Mouse (Mus musculus): Measurements from ENCODE around the gene Slc13a2. TPM values are rescaled to one million over a fixed set of nuclear protein-coding genes. Genes with fewer than 3 reads are reported as not detected.

The Slc13a2 gene
- polyA plus RNA-seq, 1 experiment from 2014 or later: not detected

DNA sequence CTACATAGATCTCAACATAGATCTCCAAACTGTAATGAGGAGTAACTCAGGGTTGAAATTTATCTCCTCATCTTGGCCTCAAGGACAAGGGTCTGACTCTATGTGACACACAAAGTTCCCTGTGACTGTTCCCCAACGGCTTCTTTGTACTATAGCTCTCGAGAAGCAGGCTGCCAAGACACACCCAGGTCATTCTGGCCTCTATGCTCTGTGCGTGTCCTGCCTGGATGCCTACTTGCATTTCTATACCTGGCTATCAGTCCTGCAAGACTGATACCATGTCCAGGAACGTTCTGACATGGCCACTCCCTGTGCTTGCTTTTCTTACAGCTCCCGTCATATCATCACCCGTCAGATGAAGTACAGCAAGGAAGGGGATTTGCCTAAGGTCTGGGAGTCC, 20.0 kb downstream of the Slc13a2 start:
- 79% methylated on average over 6 of the region's 6 CpGs for WGBS

DNA sequence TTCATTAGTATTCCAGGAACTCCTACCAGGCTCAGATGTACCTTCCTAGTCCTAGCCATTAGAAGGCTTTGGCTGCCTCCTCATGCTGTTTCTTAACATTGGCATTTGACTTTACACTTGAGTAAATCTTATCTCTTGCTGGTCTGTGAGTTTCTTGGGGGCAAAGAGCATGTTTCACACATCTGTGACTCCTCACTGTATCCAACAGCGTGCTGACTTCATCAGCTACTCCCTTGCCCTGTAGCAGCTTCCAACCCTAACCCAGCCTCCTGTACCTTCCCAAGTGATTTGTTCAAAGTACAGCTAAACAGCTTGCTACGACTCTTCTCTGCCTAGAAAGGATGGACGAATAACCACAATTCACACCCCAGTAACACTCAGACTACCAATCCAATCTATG, 20.5 kb downstream of the Slc13a2 start:
- Histone ChIP-seq H3K4me1 (replicated peaks; ENCODE audit: control insufficient read depth, insufficient read depth, low read length) (no peaks in the 10 kb centered on the region), H3K36me3 (replicated peaks; ENCODE audit: control insufficient read depth, insufficient read depth) (no peaks in the 10 kb centered on the region), H3K4me3 (replicated peaks; ENCODE audit: low read length) (no peak overlapping the region), H3K27me3 (ENCODE audit: control insufficient read depth, insufficient read depth, low read length) (no peaks in the 10 kb centered on the region), H3K4me2 (replicated peaks) (no peak overlapping the region), H3K9ac (no peak overlapping the region), H3K9me3 (ENCODE audit: control insufficient read depth, low read length) (no peaks in the 10 kb centered on the region), H3K27ac (no peak overlapping the region)
- ATAC-seq (ENCODE audit: low FRiP score): no peak
- DNase-seq (ENCODE audit: low spot score): no peak
- WGBS: 72% methylated on average over 3 of the region's 3 CpGs

More for the DNA sequence above, 20.0 kb downstream of the Slc13a2 start:
- Histone ChIP-seq H3K9ac (no peak overlapping the region), H3K36me3 (replicated peaks; ENCODE audit: control insufficient read depth, insufficient read depth) (no peaks in the 10 kb centered on the region), H3K27me3 (ENCODE audit: control insufficient read depth, insufficient read depth, low read length) (no peaks in the 10 kb centered on the region), H3K27ac (no peak overlapping the region), H3K4me3 (replicated peaks; ENCODE audit: low read length) (no peak overlapping the region), H3K4me1 (replicated peaks; ENCODE audit: control insufficient read depth, insufficient read depth, low read length) (no peaks in the 10 kb centered on the region), H3K4me2 (replicated peaks) (no peak overlapping the region), H3K9me3 (ENCODE audit: control insufficient read depth, low read length) (no peaks in the 10 kb centered on the region)
- no peak for ATAC-seq (ENCODE audit: low FRiP score)
- no peak for DNase-seq (ENCODE audit: low spot score)

DNA sequence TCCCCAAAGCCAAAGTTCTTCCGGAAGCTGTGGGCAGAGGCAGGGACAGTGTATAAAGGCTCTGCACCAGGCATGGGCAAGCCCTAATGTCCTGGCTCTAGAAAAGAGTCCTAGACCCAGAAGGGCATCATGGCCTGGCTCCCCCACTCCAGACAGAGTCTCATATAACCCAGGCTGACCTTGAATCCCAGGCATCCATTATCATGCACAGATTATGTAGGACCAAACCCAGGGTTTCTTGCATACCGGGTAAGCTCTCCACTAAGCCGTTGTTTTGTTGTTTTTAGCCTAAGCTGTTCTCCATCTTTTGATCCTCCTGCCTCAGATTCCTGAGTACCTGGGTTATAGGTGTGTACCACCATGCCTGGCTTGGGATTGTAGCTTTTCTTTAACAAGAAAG, 21.1 kb downstream of the Slc13a2 start:
- WGBS: 77% methylated on average over 3 of the region's 3 CpGs
- no peak overlapping the region for H3K9ac ChIP-seq

DNA sequence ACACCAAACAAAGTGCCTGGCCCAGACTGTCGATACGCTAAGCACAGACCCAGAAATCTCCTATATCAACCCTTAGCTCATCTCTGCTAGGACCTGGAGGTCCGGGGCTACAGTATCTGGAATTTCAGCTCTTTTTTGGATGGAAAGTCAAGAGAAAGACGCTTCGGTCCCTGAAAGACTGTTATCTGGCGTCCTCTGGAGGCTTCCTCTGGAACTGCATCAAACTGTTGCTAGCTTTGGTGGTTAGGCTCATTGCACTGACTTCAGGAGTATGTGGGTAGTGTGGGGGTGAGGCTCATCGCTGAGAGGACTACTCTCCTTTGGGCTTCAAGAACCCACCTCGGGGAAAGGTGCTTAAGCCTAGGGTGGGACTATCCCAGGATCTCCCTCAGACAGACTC, 22.3 kb downstream of the Slc13a2 start:
- no peak overlapping the region for H3K9ac ChIP-seq
- H3K36me3 ChIP-seq (replicated peaks; ENCODE audit: control insufficient read depth, insufficient read depth): no peaks in the 10 kb centered on the region
- peak; percentile 88 for DNase-seq (ENCODE audit: low spot score)
- ATAC-seq (ENCODE audit: low FRiP score): no peak
- no peaks in the 10 kb centered on the region for H3K9me3 ChIP-seq (ENCODE audit: control insufficient read depth, low read length)
- no peaks in the 10 kb centered on the region for H3K4me1 ChIP-seq (replicated peaks; ENCODE audit: control insufficient read depth, insufficient read depth, low read length)
- H3K27me3 ChIP-seq (ENCODE audit: control insufficient read depth, insufficient read depth, low read length): no peaks in the 10 kb centered on the region
- WGBS: 18% methylated on average over 8 of the region's 8 CpGs
- no peak overlapping the region for H3K4me2 ChIP-seq (replicated peaks)
- H3K4me3 ChIP-seq (replicated peaks; ENCODE audit: low read length): no peak overlapping the region
- no peak overlapping the region for H3K27ac ChIP-seq

More for the DNA sequence above, 21.1 kb downstream of the Slc13a2 start:
- H3K27me3 ChIP-seq (ENCODE audit: control insufficient read depth, insufficient read depth, low read length): no peaks in the 10 kb centered on the region
- DNase-seq (ENCODE audit: low spot score) (no peak), ATAC-seq (ENCODE audit: low FRiP score) (no peak)
- no peaks in the 10 kb centered on the region for H3K4me1 ChIP-seq (replicated peaks; ENCODE audit: control insufficient read depth, insufficient read depth, low read length)
- no peak overlapping the region for H3K4me2 ChIP-seq (replicated peaks)
- H3K4me3 ChIP-seq (replicated peaks; ENCODE audit: low read length): no peak overlapping the region
- H3K9me3 ChIP-seq (ENCODE audit: control insufficient read depth, low read length): no peaks in the 10 kb centered on the region
- H3K36me3 ChIP-seq (replicated peaks; ENCODE audit: control insufficient read depth, insufficient read depth): no peaks in the 10 kb centered on the region
- H3K27ac ChIP-seq: no peak overlapping the region

DNA sequence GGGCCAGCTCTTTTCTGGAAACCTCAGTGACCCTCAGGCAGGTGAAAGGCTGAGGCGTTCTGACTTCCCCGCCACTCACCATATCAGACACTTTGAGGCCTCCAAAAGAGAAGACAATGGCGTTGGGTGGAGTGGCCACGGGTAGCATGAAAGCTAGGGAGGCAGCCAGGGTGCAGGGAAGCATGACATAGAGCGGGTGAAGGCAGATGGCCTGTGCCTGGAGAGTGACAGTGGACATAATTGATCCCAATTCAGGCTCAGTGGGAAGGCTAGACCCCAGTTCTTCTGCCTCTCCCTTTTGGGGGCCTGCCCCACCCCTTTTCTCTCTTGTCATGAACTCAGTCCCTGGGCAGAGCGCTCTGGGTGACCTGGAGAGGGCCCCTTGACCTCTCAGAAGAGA, 23.8 kb downstream of the Slc13a2 start:
- Histone ChIP-seq H3K27ac (no peak overlapping the region), H3K4me2 (replicated peaks) (no peak overlapping the region), H3K9ac (no peak overlapping the region), H3K9me3 (ENCODE audit: control insufficient read depth, low read length) (no peaks in the 10 kb centered on the region), H3K4me3 (replicated peaks; ENCODE audit: low read length) (no peak overlapping the region), H3K36me3 (replicated peaks; ENCODE audit: control insufficient read depth, insufficient read depth) (no peaks in the 10 kb centered on the region), H3K27me3 (ENCODE audit: control insufficient read depth, insufficient read depth, low read length) (no peaks in the 10 kb centered on the region), H3K4me1 (replicated peaks; ENCODE audit: control insufficient read depth, insufficient read depth, low read length) (no peaks in the 10 kb centered on the region)
- ATAC-seq (ENCODE audit: low FRiP score) (no peak), DNase-seq (ENCODE audit: low spot score) (no peak)
- 59% methylated on average over 6 of the region's 6 CpGs for WGBS

DNA sequence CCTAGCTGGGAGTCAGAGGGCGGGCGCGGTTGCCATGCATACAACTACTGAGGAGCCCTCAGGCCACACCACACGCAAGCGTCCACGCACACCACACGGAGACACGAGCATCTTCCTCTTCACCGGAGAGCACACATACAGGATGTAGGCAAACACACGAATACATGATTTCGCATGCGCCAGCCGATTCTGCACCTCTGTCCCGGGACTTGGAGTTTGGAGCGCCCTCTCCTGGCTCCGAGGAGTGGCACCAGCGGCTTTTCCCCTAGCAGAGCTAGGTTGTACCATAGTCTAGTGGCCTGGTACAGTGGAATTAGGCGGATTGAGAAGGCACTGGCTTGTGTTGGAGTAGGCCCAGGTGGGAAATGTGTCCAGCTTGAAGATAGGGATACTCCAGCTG, 24.6 kb downstream of the Slc13a2 start:
- 10% methylated on average over 18 of the region's 18 CpGs for WGBS
- Histone ChIP-seq H3K4me2 (replicated peaks) (peak overlapping the region; percentile 38), H3K36me3 (replicated peaks; ENCODE audit: control insufficient read depth, insufficient read depth) (no peaks in the 10 kb centered on the region), H3K27me3 (ENCODE audit: control insufficient read depth, insufficient read depth, low read length) (no peaks in the 10 kb centered on the region), H3K4me3 (replicated peaks; ENCODE audit: low read length) (no peak overlapping the region), H3K4me1 (replicated peaks; ENCODE audit: control insufficient read depth, insufficient read depth, low read length) (no peaks in the 10 kb centered on the region), H3K9ac (0 out of 2 replicates have a peak overlapping the region, but pooled peaks have one; percentile 8), H3K27ac (no peak overlapping the region), H3K9me3 (ENCODE audit: control insufficient read depth, low read length) (no peaks in the 10 kb centered on the region)
- DNase-seq (ENCODE audit: low spot score) (peak; percentile 83), ATAC-seq (ENCODE audit: low FRiP score) (peak; percentile 43; the same call in 1 of the 2 replicates)

DNA sequence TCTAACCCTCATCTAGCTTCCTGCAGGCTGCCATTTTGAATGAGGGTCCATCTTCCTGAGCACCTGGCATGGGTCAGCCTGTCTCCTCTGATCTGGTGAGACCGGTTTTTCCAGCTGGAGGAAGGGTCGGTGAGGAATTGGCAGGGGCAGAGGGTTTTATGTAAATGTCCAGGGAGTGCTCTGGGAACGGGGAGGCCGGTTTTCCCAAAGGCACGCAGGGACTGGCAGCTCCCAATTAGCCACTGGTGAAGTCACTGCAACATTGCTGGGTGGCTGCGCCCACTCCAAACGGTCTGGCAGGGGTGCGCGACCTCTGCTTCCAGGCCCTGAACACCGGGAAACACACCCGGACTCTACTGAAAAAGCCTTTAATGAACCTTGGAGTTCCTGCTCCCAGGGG, 25.1 kb downstream of the Slc13a2 start:
- WGBS: 36% methylated on average over 11 of the region's 11 CpGs
- Histone ChIP-seq H3K4me2 (replicated peaks) (peak overlapping the region; percentile 38), H3K36me3 (replicated peaks; ENCODE audit: control insufficient read depth, insufficient read depth) (no peaks in the 10 kb centered on the region), H3K27ac (no peak overlapping the region), H3K27me3 (ENCODE audit: control insufficient read depth, insufficient read depth, low read length) (no peaks in the 10 kb centered on the region), H3K9ac (0 out of 2 replicates have a peak overlapping the region, but pooled peaks have one; percentile 8), H3K4me1 (replicated peaks; ENCODE audit: control insufficient read depth, insufficient read depth, low read length) (no peaks in the 10 kb centered on the region), H3K9me3 (ENCODE audit: control insufficient read depth, low read length) (no peaks in the 10 kb centered on the region), H3K4me3 (replicated peaks; ENCODE audit: low read length) (no peak overlapping the region)
- no peak for DNase-seq (ENCODE audit: low spot score)
- ATAC-seq (ENCODE audit: low FRiP score): no peak

DNA sequence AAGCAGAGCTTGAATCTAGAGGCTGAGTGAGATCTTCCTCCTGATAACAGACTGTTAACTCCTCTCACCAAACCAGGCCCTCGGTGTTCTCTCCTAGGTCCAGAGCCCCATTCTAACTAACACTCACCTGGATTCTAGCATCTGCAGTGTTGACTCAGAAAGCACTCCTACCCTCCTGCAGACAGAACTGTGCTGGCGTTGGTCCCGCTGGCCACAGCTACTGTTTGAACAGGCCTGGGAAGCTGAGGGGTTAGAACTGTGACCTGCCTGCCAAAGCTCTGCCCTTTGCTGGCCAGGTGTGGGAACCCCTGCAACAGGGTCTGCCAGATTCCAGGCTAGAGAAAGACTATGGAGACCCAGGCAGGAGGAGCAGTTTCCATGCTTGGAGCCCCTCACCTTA, 29.3 kb downstream of the Slc13a2 start:
- no peak overlapping the region for H3K27ac ChIP-seq
- H3K27me3 ChIP-seq (ENCODE audit: control insufficient read depth, insufficient read depth, low read length): no peaks in the 10 kb centered on the region
- ATAC-seq (ENCODE audit: low FRiP score) (no peak), DNase-seq (ENCODE audit: low spot score) (no peak)
- H3K4me1 ChIP-seq (replicated peaks; ENCODE audit: control insufficient read depth, insufficient read depth, low read length): no peaks in the 10 kb centered on the region
- H3K36me3 ChIP-seq (replicated peaks; ENCODE audit: control insufficient read depth, insufficient read depth): no peaks in the 10 kb centered on the region
- no peak overlapping the region for H3K4me2 ChIP-seq (replicated peaks)
- no peak overlapping the region for H3K4me3 ChIP-seq (replicated peaks; ENCODE audit: low read length)
- H3K9me3 ChIP-seq (ENCODE audit: control insufficient read depth, low read length): no peaks in the 10 kb centered on the region
- H3K9ac ChIP-seq: no peak overlapping the region
- WGBS: 83% methylated on average over 3 of the region's 3 CpGs

DNA sequence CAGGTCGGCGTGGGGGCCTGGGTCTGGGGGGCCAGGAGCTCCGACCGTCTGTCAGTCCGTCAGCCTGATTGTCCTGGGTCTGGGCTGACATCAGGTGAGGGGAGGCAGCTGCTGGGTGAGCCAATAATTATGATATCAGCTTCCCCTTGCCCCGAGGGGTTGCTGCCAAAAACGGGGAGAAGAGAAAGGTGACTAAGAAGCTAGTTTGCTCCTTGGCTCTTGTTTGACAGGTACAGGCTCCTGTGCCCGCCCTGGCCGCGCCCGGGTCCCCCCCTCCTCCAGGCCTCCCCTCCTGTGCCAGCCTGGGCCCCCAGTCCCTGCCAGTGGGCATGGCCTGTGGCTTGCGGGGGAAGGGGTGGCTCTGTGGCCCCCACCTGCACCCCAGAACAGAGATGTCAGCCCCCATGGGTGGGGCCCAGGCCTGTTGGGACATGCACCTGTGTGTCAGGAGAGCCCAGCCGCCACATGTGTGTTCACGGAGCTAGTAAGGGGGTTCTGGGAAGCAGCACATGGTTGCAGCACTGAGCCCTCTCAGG, 35.4 kb downstream of the Slc13a2 start, which contains the start of gene Foxn1:
Gene Foxn1 (minus strand): TSS at position 51 of the 536 bp plus-strand sequence.
- ATAC-seq (ENCODE audit: low FRiP score) (no peak), DNase-seq (ENCODE audit: low spot score) (no peak)
- H3K4me1 ChIP-seq (replicated peaks; ENCODE audit: control insufficient read depth, insufficient read depth, low read length): no peaks in the 10 kb centered on the region
- H3K4me3 ChIP-seq (replicated peaks; ENCODE audit: low read length): no peak within 1 kb of the TSS
- no peaks in the 10 kb centered on the region for H3K27me3 ChIP-seq (ENCODE audit: control insufficient read depth, insufficient read depth, low read length)
- WGBS: 89% methylated on average over 14 of the region's 14 CpGs
- H3K4me2 ChIP-seq (replicated peaks): no peak within 1 kb of the TSS
- no peak within 1 kb of the TSS for H3K27ac ChIP-seq
- H3K9ac ChIP-seq: no peak within 1 kb of the TSS
- no peaks in the 10 kb centered on the region for H3K9me3 ChIP-seq (ENCODE audit: control insufficient read depth, low read length)
- no peaks in the 10 kb centered on the region for H3K36me3 ChIP-seq (replicated peaks; ENCODE audit: control insufficient read depth, insufficient read depth)

DNA sequence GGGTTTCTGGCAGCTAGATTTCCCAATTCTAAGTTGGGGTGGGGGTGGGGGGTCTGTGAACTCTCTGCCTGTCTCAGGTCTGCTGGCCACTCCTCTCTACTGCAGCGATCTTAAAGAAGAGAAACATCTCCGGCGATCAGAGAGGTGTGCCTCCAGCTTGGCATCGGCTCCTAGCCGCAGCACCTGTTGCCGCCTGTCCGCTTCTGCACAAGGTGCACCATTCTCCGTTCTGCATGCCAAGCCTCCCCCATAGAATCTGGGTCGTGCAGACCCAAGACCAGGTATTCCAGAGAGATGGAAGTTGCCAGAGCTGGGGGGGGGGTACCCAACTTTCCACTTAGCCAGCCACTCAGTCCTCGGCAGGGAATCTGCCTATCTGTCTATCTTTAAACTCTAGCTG, 36.2 kb downstream of the Slc13a2 start:
- Histone ChIP-seq H3K27ac (no peak overlapping the region), H3K9me3 (ENCODE audit: control insufficient read depth, low read length) (no peaks in the 10 kb centered on the region), H3K4me3 (replicated peaks; ENCODE audit: low read length) (no peak overlapping the region), H3K4me2 (replicated peaks) (no peak overlapping the region), H3K27me3 (ENCODE audit: control insufficient read depth, insufficient read depth, low read length) (no peaks in the 10 kb centered on the region), H3K4me1 (replicated peaks; ENCODE audit: control insufficient read depth, insufficient read depth, low read length) (no peaks in the 10 kb centered on the region), H3K36me3 (replicated peaks; ENCODE audit: control insufficient read depth, insufficient read depth) (no peaks in the 10 kb centered on the region), H3K9ac (no peak overlapping the region)
- 91% methylated on average over 10 of the region's 10 CpGs for WGBS
- DNase-seq (ENCODE audit: low spot score): no peak
- no peak for ATAC-seq (ENCODE audit: low FRiP score)
